Mouse (Mus musculus) midbrain, embryonic 11.5 days (tissue): ENCODE results near the gene Prune1. TPM values are rescaled to one million over a fixed set of nuclear protein-coding genes. Genes with fewer than 3 reads are reported as not detected.
A peak's percentile ranks its signal among the peaks of the same experiment; 100 is the strongest.

ENCODE experiments used
- ATAC-seq: fragments of 200-750 bp; cut with Nextera tagmentation; 2 replicates; pipeline ENCODE4 v1.8.0; 2017; ENCODE audit warnings: moderate TSS enrichment, moderate library complexity; ENCODE audit not compliant: low FRiP score
- DNase-seq: peaks from one replicate; pipeline ENCODE4 v3.0.0; 2015; ENCODE audit warnings: low spot score; ENCODE audit errors: missing footprints
- H3K27ac ChIP-seq: fragments of 300-500 bp; sonication (generic); 2 replicates; pipeline ENCODE4 v1.5.1; 2014; ENCODE audit warnings: low read depth, low read length
- H3K27me3 ChIP-seq: fragments of 300-500 bp; sonication (generic); 2 replicates; pipeline ENCODE4 v1.6.1; 2014; ENCODE audit warnings: mild to moderate bottlenecking, low read length, moderate library complexity, mixed read lengths; ENCODE audit not compliant: control insufficient read depth, insufficient read depth
- H3K36me3 ChIP-seq: fragments of 300-500 bp; sonication (generic); 2 replicates; pipeline ENCODE4 v1.6.1; 2014; ENCODE audit warnings: mild to moderate bottlenecking, low read length, moderate library complexity, mixed read lengths; ENCODE audit not compliant: control insufficient read depth, insufficient read depth
- H3K4me1 ChIP-seq: fragments of 300-500 bp; sonication (generic); 2 replicates; pipeline ENCODE4 v1.6.1; 2014; ENCODE audit warnings: low read length; ENCODE audit not compliant: control insufficient read depth, insufficient read depth
- H3K4me2 ChIP-seq: fragments of 300-500 bp; sonication (generic); 2 replicates; pipeline ENCODE4 v1.6.1; 2014; ENCODE audit warnings: mild to moderate bottlenecking, moderate library complexity
- H3K4me3 ChIP-seq: fragments of 300-500 bp; sonication (generic); 2 replicates; pipeline ENCODE4 v1.5.1; 2014; ENCODE audit warnings: low read depth, low read length
- H3K9ac ChIP-seq: fragments of 300-500 bp; sonication (generic); 2 replicates; pipeline ENCODE4 v1.6.1; 2014; ENCODE audit warnings: low read length
- H3K9me3 ChIP-seq: fragments of 300-500 bp; sonication (generic); 2 replicates; pipeline ENCODE4 v1.6.1; 2016; ENCODE audit warnings: low read length; ENCODE audit not compliant: control insufficient read depth
- WGBS: fragments of 180-500 bp; shearing (Covaris S2); extraction: QIAGEN DNeasy Blood & Tissue Kit; methylation state at CpG from one replicate; pipeline ENCODE4 v1.1.7; 2014; 5-methylcytosine and 5-hydroxymethylcytosine counted together
- polyA plus RNA-seq: library from polyadenylated mRNA; unstranded; fragments of >200 nt; fragmentation: Nextera tagmentation; extraction: Ambion mirVana; gene quantifications from 2 replicates; pipeline ENCODE4 v1.2.1, GENCODE M21; 2014

Gene Prune1
- polyA plus RNA-seq, 1 experiment from 2014 or later, result 29.7 TPM

DNA sequence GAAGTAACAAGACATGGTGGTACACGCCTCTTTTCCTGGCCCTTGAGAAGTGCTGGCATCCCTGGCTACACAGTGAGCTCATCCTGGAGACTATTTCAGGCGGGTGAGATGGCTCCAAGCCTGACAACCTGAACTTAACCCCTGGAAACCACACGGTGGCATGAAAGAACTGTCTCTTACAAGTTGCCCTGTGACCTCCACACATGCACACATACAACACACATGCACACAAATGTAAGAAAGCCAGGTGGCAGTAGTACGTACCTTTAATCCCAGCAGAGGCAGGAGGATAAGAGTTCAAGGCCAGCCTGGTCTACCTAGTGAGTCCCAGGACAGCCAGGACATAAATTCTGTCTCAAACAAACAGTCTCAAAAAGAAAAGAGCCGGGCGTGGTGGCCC lies 42.9 kb downstream of the Prune1 start:
- 90% methylated on average over 6 of the region's 6 CpGs for WGBS
- Histone ChIP-seq H3K9ac (no peak overlapping the region), H3K4me2 (no peak overlapping the region), H3K4me3 (no peak overlapping the region), H3K4me1 (0 out of 2 replicates have a peak, but pooled peaks cover 2% of the 10 kb centered on the region), H3K9me3 (no peaks in the 10 kb centered on the region), H3K36me3 (peaks cover 22% of the 10 kb centered on the region), H3K27me3 (no peaks in the 10 kb centered on the region), H3K27ac (no peak overlapping the region)
- DNase-seq (no peak), ATAC-seq (no peak)

DNA sequence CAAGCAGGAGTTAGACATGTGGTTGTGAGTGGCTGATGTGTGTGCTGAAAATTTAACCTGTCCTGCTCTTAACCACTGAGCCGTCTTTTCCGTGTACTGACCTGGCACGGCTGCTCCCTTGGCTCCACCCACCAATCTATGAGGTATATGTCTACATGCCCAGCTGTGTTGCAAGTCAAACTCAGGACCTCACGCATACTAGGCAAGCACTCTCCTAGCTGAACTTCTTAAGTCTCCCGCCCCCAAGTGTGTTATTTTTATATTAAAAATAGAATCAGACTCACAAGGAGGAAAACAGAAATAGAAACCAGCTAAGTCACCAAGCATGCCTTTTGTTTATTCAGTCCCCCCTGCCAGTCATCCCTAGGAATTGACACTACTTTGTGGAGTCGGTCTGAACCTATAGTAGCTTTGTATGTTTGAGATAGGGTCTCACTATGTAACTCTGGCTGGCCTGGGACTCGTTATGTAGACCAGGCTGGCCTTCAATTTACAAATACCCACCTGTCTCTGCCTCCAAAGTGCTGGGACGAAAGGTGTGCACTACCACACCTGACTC lies 44.3 kb downstream of the Prune1 start:
- H3K4me2 ChIP-seq, result no peak overlapping the region
- no peaks in the 10 kb centered on the region for H3K9me3 ChIP-seq
- WGBS, result 93% methylated on average over 8 of the region's 8 CpGs
- no peak overlapping the region for H3K27ac ChIP-seq
- H3K9ac ChIP-seq, result no peak overlapping the region
- DNase-seq, result no peak
- ATAC-seq, result no peak
- peaks cover 34% of the 10 kb centered on the region for H3K36me3 ChIP-seq
- H3K4me1 ChIP-seq, result 0 out of 2 replicates have a peak, but pooled peaks cover 2% of the 10 kb centered on the region
- H3K4me3 ChIP-seq, result no peak overlapping the region
- no peaks in the 10 kb centered on the region for H3K27me3 ChIP-seq

DNA sequence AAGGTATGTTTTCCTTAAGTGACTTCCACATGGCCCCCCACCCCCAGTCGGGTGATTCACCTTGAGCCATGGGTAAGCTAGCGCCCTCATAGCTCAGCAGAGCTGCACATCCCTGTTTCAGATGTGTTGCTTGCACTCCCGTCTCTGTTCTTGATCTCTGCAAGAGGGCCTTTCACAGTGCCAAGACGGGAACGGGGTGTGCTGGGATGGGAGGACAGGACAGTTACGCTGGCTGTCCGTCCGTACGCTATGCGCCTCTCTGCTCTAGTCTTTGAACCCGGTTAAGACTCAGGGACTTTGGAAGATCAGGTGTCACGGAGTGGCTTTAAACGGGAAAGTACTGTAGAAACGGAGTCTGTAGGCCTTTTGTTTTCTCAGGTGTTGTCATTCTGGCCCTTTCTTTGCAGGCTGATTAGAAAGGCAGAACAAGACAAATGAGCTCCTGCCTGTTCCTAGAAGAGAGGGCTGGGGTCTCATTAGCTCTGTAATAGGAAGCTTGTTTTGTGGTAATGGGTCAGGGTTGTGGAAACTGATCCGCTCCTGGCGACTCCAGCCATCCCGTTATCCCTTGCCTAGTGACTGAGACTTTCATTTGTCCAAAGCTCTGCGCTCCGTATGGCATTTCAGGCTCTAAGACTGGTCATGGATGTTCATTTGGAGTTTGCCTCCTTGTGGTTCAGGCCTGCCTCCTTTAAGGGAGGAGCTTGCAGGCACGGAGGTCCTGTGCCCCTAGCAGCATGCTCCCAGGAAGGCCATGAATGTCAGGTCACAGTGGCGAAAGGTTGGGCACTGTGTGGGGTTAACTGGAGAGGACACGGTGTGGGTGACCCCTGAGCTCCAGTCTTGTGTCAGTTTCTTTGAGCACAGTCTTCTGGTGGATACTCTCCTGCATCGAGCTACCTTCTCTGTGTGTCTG lies 46.2 kb downstream of the Prune1 start:
- Histone ChIP-seq H3K9me3 (no peaks in the 10 kb centered on the region), H3K27me3 (no peaks in the 10 kb centered on the region), H3K9ac (no peak overlapping the region), H3K4me1 (peaks cover 10% of the 10 kb centered on the region), H3K4me3 (no peak overlapping the region), H3K27ac (no peak overlapping the region), H3K36me3 (peaks cover 41% of the 10 kb centered on the region), H3K4me2 (no peak overlapping the region)
- 82% methylated on average over 23 of the region's 23 CpGs for WGBS
- DNase-seq (no peak), ATAC-seq (no peak)

DNA sequence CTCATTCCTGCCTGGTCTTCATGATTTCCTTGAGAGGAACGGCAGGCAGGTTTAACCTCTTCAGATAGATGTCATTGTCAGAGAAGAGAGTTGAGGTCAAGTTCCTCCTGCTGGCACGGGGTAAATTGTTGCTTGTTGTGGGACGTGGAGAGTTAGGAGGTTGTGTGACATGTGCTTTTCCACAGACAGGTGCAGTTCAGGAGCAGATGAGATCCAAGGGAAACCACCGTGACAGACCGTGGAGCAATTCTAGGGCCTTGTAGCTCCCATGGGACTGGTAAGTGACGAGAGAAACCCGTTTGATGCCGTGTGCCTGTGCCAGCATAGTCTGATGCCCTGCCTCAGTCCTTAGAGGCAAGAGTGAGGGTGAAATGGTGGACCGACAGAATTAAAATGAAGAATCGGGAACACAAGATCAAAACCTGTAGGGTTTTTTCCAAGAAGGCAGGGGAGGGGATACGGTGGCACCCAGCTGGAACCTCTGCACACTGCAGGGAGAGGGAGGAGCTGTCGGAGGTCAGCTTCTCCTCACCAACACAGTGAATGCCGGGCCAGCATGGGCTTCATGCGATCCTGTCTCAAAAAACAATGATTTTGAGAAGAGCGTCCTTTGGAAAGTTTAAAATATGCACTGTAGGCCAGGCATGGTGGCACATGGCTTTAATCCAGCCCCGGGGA lies 48.4 kb downstream of the Prune1 start:
- Histone ChIP-seq H3K9me3 (no peaks in the 10 kb centered on the region), H3K4me3 (no peak overlapping the region), H3K4me2 (no peak overlapping the region), H3K27me3 (no peaks in the 10 kb centered on the region), H3K9ac (no peak overlapping the region), H3K4me1 (peaks cover 17% of the 10 kb centered on the region), H3K36me3 (peaks cover 41% of the 10 kb centered on the region), H3K27ac (no peak overlapping the region)
- WGBS, result 92% methylated on average over 16 of the region's 16 CpGs
- no peak for ATAC-seq
- DNase-seq, result no peak

DNA sequence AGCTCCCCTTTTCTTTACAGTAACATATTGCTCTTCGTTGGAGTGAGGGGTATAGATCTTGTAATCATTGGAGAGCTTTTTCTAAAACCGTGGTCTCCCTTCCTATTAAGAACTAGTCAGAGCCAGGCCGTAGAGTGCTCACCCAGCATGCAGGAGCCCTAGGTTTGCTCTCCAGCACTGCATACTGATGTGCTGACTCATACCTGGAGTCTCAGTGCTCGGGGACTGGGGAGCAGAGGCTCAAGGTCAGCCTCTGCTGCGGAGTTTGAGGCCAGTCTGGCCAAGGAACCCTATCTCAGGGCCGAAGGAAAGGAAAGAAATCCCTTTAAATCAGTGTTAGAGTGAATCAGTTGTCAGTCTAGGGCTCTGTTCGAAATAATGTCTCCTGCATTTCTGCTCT lies 49.1 kb downstream of the Prune1 start:
- DNase-seq, result no peak
- 93% methylated on average over 7 of the region's 7 CpGs for WGBS
- Histone ChIP-seq H3K9ac (no peak overlapping the region), H3K4me3 (no peak overlapping the region), H3K27ac (no peak overlapping the region), H3K4me2 (no peak overlapping the region), H3K9me3 (no peaks in the 10 kb centered on the region), H3K36me3 (peaks cover 36% of the 10 kb centered on the region), H3K4me1 (peaks cover 17% of the 10 kb centered on the region), H3K27me3 (no peaks in the 10 kb centered on the region)
- no peak for ATAC-seq

DNA sequence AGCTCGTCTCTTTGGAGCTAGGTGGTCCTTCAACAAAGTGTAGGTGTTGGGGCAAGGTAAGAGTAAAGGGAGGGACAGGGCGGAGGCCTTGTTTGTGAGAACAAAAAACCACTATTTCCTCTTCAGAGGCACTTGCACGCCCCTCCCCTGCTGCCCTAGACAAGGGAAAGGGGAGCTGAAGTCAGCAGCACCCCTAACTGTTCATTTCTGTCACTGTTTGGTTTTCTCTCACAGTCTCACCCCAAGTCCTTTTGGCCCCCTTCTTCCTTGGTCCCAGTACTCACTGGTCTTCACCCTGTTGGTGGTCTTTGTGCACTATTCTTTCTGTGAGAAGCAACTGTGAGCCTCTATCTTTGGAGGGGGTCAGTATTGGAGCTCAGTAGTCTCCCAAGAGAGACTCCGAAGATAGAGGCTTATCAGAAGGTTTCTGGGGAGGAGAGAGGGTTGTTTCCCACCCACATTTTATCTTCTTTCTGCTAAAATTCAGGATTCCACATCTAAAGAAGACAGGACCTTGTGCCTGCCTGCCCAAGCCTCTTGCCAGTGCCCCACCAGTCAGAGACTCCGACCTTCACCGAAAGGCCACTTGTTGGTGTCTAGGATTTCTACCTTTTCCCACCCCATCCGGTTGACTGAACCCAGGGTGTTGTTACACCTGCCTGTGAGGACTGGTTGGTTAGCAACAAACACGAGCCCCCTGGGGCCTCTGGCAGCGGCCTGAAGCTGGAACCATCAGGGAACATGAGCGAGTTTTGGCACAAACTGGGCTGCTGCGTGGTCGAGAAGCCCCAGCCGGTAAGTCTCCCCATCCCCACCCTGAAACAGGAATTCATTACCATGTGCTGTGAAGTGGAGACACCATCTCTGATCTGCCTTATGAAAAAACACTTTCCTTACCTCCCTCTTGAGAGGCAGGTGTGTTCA lies 50.3 kb downstream of the Prune1 start, which contains the start of gene Mllt11:
Gene Mllt11, minus strand, starts transcription at position 874 of the 924 bp plus-strand sequence.
- peak within 1 kb of the TSS; percentile 72; the same call in 1 of the 2 replicates for H3K4me3 ChIP-seq
- H3K9me3 ChIP-seq, result no peaks in the 10 kb centered on the region
- WGBS, result 81% methylated on average over 13 of the region's 13 CpGs
- H3K4me1 ChIP-seq, result peaks cover 21% of the 10 kb centered on the region
- no peaks in the 10 kb centered on the region for H3K27me3 ChIP-seq
- H3K27ac ChIP-seq, result peak within 1 kb of the TSS; percentile 79; the same call in 1 of the 2 replicates
- DNase-seq (no peak), ATAC-seq (no peak)
- H3K36me3 ChIP-seq, result peaks cover 36% of the 10 kb centered on the region
- H3K4me2 ChIP-seq, result peak within 1 kb of the TSS; percentile 96
- H3K9ac ChIP-seq, result peak within 1 kb of the TSS; percentile 80; the same call in 1 of the 2 replicates

DNA sequence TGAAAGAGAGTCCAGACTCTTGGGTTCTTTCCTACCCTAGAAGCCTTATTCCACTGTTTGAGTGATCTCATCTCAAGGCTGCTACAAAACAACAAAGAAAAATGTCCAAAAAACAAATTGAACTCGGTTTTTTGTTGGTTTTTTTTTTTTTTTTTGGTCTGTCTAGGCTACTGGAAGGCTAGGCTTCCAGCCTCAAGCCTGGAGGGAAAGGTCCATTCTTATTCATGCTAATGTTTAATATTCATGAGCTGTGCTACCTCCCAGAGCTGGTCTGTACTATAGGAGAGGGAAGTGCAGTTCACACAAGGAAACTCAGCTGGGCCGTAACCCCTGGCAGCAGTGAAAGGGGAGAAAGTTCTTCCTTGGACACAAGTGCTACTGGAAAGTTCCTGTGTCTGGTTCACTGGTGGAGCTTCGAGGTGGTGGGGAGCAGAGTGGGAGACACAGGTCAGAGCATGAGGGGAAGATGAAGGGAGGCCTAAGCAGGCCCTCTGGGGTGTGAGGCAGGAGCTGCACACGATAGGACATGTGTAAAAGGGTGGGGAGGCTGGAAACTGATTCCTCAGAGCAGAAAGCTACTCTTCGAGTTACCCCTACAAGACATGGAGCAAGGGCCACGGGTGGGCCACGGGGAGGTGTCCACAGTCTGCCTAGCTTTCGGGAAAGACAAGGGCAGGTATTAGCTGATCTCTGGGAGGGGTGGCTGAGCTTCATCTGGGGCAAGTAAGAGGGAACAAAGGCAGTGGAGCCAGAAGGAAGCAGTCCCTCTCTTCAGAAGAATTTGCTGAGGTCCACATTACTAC lies 51.2 kb downstream of the Prune1 start:
- peak overlapping the region; percentile 80 for H3K9ac ChIP-seq
- H3K36me3 ChIP-seq, result peaks cover 35% of the 10 kb centered on the region
- DNase-seq, result peak; percentile 91
- H3K27ac ChIP-seq, result peak overlapping the region; percentile 79
- peak; percentile 51 for ATAC-seq
- WGBS, result 32% methylated on average over 8 of the region's 8 CpGs
- peaks cover 23% of the 10 kb centered on the region for H3K4me1 ChIP-seq
- H3K4me3 ChIP-seq, result peak overlapping the region; percentile 72
- H3K4me2 ChIP-seq, result peak overlapping the region; percentile 96
- H3K9me3 ChIP-seq, result no peaks in the 10 kb centered on the region
- no peaks in the 10 kb centered on the region for H3K27me3 ChIP-seq
